Mouse (Mus musculus): ENCODE measurements at regions not wholly inside any gene's neighbourhood (a gene's known extent, or its start where the extent isn't known, plus 50 kb on each side); places are given as distances from the start of the nearest gene placed in this dataset.

GRCm38 (mm10) chr13:101879561-101880081, 111.6 kb upstream of the Pik3r1 start:
- no peak for DNase-seq (ENCODE audit: low spot score in 2 of 2)

DNA sequence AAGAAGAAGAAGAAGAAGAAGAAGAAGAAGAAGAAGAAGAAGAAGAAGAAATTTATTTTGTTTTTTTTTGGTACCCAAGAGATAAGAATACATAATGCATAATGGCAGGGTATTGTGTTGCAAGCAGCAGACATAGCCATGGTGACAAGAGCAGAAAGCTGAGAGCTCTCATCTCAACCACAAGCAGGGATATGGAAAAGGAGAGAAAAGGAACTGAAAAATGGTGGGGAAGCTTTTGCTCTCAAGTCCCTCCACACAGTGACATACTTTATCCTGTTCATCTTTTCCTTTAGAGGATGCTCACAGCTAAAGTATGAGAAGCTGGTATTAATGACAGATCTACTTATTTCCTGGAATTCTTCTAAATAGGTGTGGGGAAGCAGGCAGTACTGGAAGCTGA, 115.2 kb upstream of the Pik3r1 start:
- DNase-seq (ENCODE audit: low spot score in 2 of 2), result no peak

DNA sequence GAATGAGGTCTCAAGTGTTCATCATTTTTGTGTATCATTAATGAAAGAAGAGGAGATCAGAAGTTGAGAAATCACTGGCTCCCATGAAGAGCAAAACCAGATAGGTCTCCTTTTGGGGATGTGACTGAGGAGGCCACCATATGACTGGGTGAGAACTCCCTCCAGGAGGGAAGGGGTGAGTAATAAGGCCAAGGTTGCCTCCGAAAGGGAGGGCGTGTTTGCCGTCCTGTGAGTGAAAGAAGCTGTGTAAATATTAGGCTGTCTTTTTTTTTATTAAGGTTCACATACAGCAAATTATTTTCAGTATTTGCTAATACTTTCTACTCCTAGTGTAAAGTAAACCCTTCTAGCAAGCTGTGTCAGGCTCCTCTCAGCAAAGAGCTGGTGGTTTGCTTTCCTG, 116.7 kb upstream of the Pik3r1 start:
- no peak for DNase-seq (ENCODE audit: low spot score in 2 of 2)

- no peak for DNase-seq (ENCODE audit: low spot score in 2 of 2)
Observed at GRCm38 (mm10) chr13:101891473-101891872, 123.5 kb upstream of the Pik3r1 start.

DNA sequence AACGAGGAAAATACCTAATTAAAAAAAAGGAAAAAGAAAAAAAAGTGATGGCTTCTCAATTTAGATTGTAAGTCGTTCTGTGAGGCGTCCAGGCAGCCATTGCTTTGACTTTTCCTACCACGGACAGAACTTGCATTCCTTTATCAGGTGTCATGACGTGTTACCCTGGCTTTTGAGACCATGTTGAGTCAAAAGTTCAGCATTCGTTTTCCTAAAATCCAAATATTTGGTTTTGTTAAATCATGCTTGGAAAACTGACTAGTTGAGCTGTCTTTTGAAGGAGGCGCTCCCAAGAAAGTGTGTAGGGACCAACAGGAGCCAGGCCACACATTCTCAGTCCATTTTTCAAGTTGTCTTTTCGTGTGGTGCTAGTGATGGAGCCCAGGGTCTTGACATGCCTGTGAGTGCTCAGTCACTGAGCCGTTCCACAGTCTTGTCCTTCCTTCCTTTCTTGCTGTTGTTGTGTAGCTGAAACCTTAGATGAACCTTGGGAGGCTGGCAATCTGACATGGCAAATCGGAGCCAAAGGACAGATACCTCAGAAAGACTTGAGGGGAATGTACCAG, 125.1 kb upstream of the Pik3r1 start:
- DNase-seq (ENCODE audit: low spot score in 2 of 2), result no peak

DNA sequence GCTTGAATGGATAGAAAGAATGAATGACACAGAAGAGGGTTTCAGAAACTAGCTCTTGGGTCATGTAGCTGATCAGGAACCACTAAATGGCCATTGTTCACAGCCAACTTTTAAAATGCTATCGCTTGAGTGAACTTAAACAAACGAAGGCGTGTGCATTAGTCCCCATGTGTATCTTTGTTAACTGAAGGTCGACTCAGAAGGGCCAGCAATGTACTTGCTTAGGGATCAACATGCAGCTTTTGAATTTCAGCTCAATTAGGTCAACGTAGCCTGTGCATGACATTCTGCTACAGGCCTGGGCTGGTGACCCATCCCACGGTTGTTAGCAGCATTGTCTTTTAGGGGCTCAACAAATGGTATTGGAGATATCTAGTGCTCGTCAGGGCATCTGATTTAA, 127.1 kb upstream of the Pik3r1 start:
- DNase-seq (ENCODE audit: low spot score in 2 of 2), result no peak

- no peak for DNase-seq (ENCODE audit: low spot score in 2 of 2)
Observed at GRCm38 (mm10) chr13:101895686-101896085, 127.7 kb upstream of the Pik3r1 start.

GRCm38 (mm10) chr13:101896946-101897345, 128.9 kb upstream of the Pik3r1 start:
- no peak for DNase-seq (ENCODE audit: low spot score in 2 of 2)

GRCm38 (mm10) chr13:101902213-101902612, 134.2 kb upstream of the Pik3r1 start:
- no peak for DNase-seq (ENCODE audit: low spot score in 2 of 2)

DNA sequence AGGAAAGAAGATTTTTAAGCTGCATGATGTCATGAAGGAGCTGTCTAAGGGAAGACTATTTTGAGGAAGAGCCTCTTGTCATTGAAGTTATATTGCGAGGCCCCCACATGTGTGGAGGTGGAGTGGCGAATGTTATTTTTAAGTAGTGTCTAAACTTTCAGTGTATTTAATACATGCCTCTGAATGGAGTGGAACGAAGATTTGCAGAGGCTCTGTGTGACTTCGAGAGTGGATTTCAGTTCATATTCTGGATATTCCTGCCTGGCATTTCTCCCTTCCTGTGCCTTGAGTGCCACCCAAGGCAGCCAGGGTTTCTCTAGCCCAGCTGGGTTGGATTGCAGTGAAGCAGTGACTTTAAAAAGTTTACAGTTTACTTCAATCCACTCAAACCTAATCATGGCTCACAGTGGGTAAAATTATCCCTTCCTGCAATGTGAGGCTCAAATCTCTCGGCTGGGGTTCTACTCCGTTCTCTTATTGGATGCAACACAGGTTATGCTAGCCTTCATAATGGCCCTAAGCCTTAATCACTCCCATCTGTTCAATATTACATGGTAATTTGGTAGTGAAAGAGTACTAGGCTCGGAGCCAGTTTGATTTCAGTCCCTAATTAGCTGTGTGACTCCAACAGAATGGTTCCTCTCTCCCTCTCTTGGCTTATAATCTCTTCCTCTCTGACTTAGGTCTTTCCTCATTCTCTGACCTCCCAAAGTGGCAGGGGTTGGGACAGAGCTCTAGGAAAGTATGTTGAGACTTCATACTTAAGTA, 138.1 kb upstream of the Pik3r1 start:
- DNase-seq (ENCODE audit: low spot score in 2 of 2), result no peak

DNA sequence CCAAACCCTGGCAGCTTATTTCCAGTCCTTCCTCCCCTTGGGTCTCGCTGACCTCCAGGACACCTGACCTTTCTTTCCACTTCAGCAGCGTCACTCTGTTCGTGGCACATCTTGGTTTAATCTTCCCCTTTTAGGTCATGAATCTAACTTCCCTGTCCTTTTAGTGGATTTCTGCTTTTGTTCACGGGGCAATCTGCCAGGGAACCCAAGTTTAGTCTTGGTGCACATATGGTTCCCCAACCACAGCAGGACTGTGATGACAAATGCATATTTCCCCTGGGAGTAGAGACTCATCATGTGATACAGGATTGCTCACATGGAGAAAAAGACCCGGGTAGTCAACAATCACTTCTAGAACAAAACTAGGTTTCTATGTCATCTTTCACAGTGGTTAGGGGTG, 141.0 kb upstream of the Pik3r1 start:
- no peak for DNase-seq (ENCODE audit: low spot score in 2 of 2)

GRCm38 (mm10) chr13:101910687-101911086, 142.7 kb upstream of the Pik3r1 start:
- DNase-seq (ENCODE audit: low spot score in 2 of 2), result no peak

GRCm38 (mm10) chr13:101914132-101914531, 146.1 kb upstream of the Pik3r1 start:
- DNase-seq (ENCODE audit: low spot score in 2 of 2), result no peak

- no peak for DNase-seq (ENCODE audit: low spot score in 2 of 2)
Observed at GRCm38 (mm10) chr13:101914691-101915541, 146.9 kb upstream of the Pik3r1 start.

GRCm38 (mm10) chr13:101915542-101915941, 147.5 kb upstream of the Pik3r1 start:
- no peak for DNase-seq (ENCODE audit: low spot score in 2 of 2)

GRCm38 (mm10) chr13:101915948-101916594, 148.1 kb upstream of the Pik3r1 start:
- DNase-seq (ENCODE audit: low spot score in 2 of 2), result no peak

DNA sequence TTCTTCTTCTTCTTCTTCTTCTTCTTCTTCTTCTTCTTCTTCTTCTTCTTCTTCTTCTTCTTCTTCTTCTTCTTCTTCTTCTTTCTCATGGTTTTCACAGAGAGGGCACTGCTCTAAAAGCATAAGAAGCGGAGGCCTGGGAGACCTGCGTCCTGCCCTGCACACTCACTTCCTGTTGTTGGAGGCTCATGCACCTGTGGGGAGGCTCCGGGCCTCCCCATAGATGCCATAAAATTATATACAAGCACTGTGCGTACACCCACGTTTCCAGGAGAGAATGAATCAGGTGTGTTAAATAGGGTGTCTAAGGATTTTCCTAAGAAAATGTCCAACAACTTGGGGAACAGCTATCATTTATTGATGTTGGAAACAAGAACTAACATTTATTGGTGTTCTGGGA, 148.9 kb upstream of the Pik3r1 start:
- DNase-seq (ENCODE audit: low spot score in 2 of 2), result peak in 1 of 2 experiments; percentile 24

- DNase-seq (ENCODE audit: low spot score in 2 of 2), result no peak
Observed at GRCm38 (mm10) chr13:101918185-101918584, 150.2 kb upstream of the Pik3r1 start.

DNA sequence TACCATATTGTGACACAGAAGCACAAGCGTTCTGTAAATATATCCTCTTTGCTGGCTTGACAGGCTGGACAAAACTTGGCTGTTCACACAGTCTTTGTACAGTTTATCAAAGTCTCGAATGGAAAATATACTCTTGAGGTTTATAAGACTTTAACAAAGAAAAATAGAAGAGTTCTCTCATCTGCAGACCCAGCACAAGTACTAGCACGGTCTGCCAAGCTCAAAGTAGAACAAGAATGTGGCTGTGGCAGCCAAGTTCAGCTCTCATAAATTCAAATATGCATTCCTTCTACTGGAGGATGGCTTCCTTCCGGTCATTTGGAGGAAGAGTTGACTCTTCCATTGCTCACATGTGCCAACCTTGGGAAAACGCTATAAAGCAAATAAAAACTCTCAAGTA, 151.2 kb upstream of the Pik3r1 start:
- no peak for DNase-seq (ENCODE audit: low spot score in 2 of 2)

DNA sequence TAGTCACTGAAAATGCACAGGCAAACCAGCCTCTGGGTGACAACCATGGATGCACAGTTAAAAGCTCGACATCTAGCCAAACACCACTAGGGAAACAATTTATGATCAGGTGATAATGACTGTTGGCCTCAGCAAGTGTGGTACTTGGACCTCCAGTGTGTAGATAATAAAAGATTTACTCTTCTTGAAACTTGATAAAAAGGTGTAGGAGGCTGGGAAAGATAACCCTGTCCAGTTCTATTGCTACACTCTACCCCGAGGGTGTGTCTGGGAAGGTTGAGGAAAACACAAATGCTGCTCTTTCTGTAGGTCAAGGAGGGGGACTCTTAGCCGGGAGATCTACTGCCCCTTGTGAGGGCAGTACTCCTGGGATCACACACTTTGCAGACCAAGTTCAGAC, 152.4 kb upstream of the Pik3r1 start:
- no peak for DNase-seq (ENCODE audit: low spot score in 2 of 2)

DNA sequence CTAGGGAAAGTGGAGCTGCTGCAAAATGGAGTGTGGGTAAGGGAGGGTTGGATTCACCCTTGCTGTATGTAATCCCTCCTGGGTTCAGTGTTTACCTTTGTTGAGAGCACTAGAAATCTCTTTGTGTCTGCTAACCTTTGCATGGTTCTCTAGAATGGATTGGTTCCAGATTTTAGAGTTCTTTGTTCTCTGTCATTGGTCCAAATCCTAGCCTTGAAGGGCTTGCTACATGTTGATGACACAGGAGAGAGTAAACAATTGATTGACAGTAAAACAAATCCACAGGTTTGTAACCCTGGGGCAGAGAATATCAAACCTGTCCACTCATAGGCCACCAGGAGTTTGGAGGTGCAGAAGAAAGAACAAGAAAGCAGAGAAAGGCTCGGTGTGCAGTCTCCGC, 156.6 kb upstream of the Pik3r1 start:
- DNase-seq (ENCODE audit: low spot score in 2 of 2), result no peak

GRCm38 (mm10) chr13:101931264-101931663, 163.2 kb upstream of the Pik3r1 start:
- DNase-seq (ENCODE audit: low spot score in 2 of 2), result no peak

Data from thymus, postnatal 10 days (tissue).